Comparison of ENCODE assay signal across 9 mouse cellular contexts in genomic region chr19:5093481-5094242, GRCm38 (mm10). TPM values are rescaled to one million over a fixed set of nuclear protein-coding genes. Genes with fewer than 3 reads are reported as not detected.
DNase-seq lines count a peak whose midpoint lies in the region; ATAC-seq lines count a peak whose summit lies in the region.
"Had no signal": no experiment of that assay in that cellular context is flagged by ENCODE, and none has a peak within 500 bp of the region (broad histone marks: within the 10 kb centered on the region; RNA-seq: fewer than 3 reads in every experiment).

No protein-coding gene starts in this region.

- DNase-seq in kidney, adult 18-20 months, result no peak
- DNase-seq in ovary, adult 18-20 months (ENCODE audit: low spot score), result no peak
- DNase-seq in urinary bladder, postnatal 14 days (ENCODE audit: low spot score), result no peak

- WGBS in kidney, embryonic 16.5 days, result 67% methylated on average over 12 of the region's 12 CpGs
- WGBS in embryonic facial prominence, embryonic 13.5 days, result 75% methylated on average over 12 of the region's 12 CpGs
- WGBS in hindbrain, embryonic 12.5 days, result 73% methylated on average over 12 of the region's 12 CpGs
- WGBS in midbrain, embryonic 16.5 days, result 75% methylated on average over 12 of the region's 12 CpGs

- H3K9me3 ChIP-seq in kidney, embryonic 16.5 days (ENCODE audit: low read length), result no peaks in the 10 kb centered on the region
- no peaks in the 10 kb centered on the region for H3K9me3 ChIP-seq in embryonic facial prominence, embryonic 13.5 days
- no peaks in the 10 kb centered on the region for H3K9me3 ChIP-seq in hindbrain, embryonic 12.5 days (replicated peaks)
- no peaks in the 10 kb centered on the region for H3K9me3 ChIP-seq in midbrain, embryonic 16.5 days (replicated peaks; ENCODE audit: control insufficient read depth, low read length, poor library complexity, severe bottlenecking)
- H3K9me3 ChIP-seq: G1E had no signal

- H3K27me3 ChIP-seq in kidney, embryonic 16.5 days (ENCODE audit: insufficient read depth, low read length), result no peaks in the 10 kb centered on the region
- no peaks in the 10 kb centered on the region for H3K27me3 ChIP-seq in embryonic facial prominence, embryonic 13.5 days
- no peaks in the 10 kb centered on the region for H3K27me3 ChIP-seq in hindbrain, embryonic 12.5 days
- no peaks in the 10 kb centered on the region for H3K27me3 ChIP-seq in midbrain, embryonic 16.5 days (ENCODE audit: control insufficient read depth, insufficient read depth, low read depth, low read length)

- peaks cover 27% of the 10 kb centered on the region for H3K36me3 ChIP-seq in kidney, embryonic 16.5 days (ENCODE audit: insufficient read depth, low read length)
- peaks cover 38% of the 10 kb centered on the region for H3K36me3 ChIP-seq in embryonic facial prominence, embryonic 13.5 days
- peaks cover 37% of the 10 kb centered on the region for H3K36me3 ChIP-seq in hindbrain, embryonic 12.5 days
- H3K36me3 ChIP-seq in midbrain, embryonic 16.5 days (ENCODE audit: control insufficient read depth, insufficient read depth, low read length), result peaks cover 19% of the 10 kb centered on the region

- 0 out of 2 replicates have a peak overlapping the region, but pooled peaks have one; percentile 32 for H3K9ac ChIP-seq in kidney, embryonic 16.5 days (replicated peaks; ENCODE audit: low read length)
- no peak overlapping the region for H3K9ac ChIP-seq in embryonic facial prominence, embryonic 13.5 days
- H3K9ac ChIP-seq in hindbrain, embryonic 12.5 days, result peak overlapping the region; percentile 49
- peak overlapping the region; percentile 100 for H3K9ac ChIP-seq in midbrain, embryonic 16.5 days (ENCODE audit: low read depth, low read length)

- no peak overlapping the region for H3K4me3 ChIP-seq in kidney, embryonic 16.5 days (ENCODE audit: low read length)
- no peak overlapping the region for H3K4me3 ChIP-seq in embryonic facial prominence, embryonic 13.5 days
- peak overlapping the region; percentile 81; the same call in 1 of the 2 replicates for H3K4me3 ChIP-seq in hindbrain, embryonic 12.5 days
- peak overlapping the region; percentile 89 for H3K4me3 ChIP-seq in midbrain, embryonic 16.5 days (ENCODE audit: low read depth, low read length)

- no peak overlapping the region for H3K27ac ChIP-seq in kidney, embryonic 16.5 days (ENCODE audit: low read length)
- peak overlapping the region; percentile 51; the same call in 1 of the 2 replicates for H3K27ac ChIP-seq in embryonic facial prominence, embryonic 13.5 days
- peak overlapping the region; percentile 94; the same call in 1 of the 2 replicates for H3K27ac ChIP-seq in hindbrain, embryonic 12.5 days
- peak overlapping the region; percentile 98 for H3K27ac ChIP-seq in midbrain, embryonic 16.5 days (ENCODE audit: low read length)
- H3K27ac ChIP-seq: macrophage had no signal

- H3K4me2 ChIP-seq in kidney, embryonic 16.5 days (replicated peaks; ENCODE audit: low read depth, low read length), result no peak overlapping the region
- H3K4me2 ChIP-seq in embryonic facial prominence, embryonic 13.5 days, result no peak overlapping the region
- H3K4me2 ChIP-seq in hindbrain, embryonic 12.5 days (replicated peaks), result peak overlapping the region; percentile 93
- peak overlapping the region; percentile 88 for H3K4me2 ChIP-seq in midbrain, embryonic 16.5 days (ENCODE audit: low read length)

- ATAC-seq in kidney, embryonic 16.5 days (ENCODE audit: low FRiP score, low TSS enrichment), result no peak
- no peak for ATAC-seq in embryonic facial prominence, embryonic 13.5 days (ENCODE audit: insufficient number of reproducible peaks, insufficient read depth, low FRiP score, low TSS enrichment, low read depth)
- no peak for ATAC-seq in hindbrain, embryonic 12.5 days (ENCODE audit: low FRiP score)
- ATAC-seq in midbrain, embryonic 16.5 days, result no peak; the same call in 1 of the 2 replicates

- peaks cover 42% of the 10 kb centered on the region for H3K4me1 ChIP-seq in kidney, embryonic 16.5 days (ENCODE audit: insufficient read depth, low read length)
- H3K4me1 ChIP-seq in embryonic facial prominence, embryonic 13.5 days, result peaks cover 57% of the 10 kb centered on the region
- H3K4me1 ChIP-seq in hindbrain, embryonic 12.5 days, result peaks cover 58% of the 10 kb centered on the region
- peaks cover 52% of the 10 kb centered on the region for H3K4me1 ChIP-seq in midbrain, embryonic 16.5 days (ENCODE audit: control insufficient read depth, insufficient read depth, low read length)

RNA-seq across cellular contexts. Expression of gene Cnih2, which starts 4.7 kb away (rescaled TPM):
- polyA plus RNA-seq in kidney, embryonic 16.5 days (2015; fragmentation: Nextera tagmentation; extraction: Ambion mirVana), result 10.8 and 14.0 TPM in 2 replicates
- 50.6 and 60.1 TPM in 2 replicates for polyA plus RNA-seq in embryonic facial prominence, embryonic 13.5 days (2015; fragmentation: Nextera tagmentation; extraction: Ambion mirVana)
- 213 and 216 TPM in 2 replicates for polyA plus RNA-seq in hindbrain, embryonic 12.5 days (2016; fragmentation: Nextera tagmentation; extraction: Ambion mirVana)
- polyA plus RNA-seq in midbrain, embryonic 16.5 days (2015; fragmentation: Nextera tagmentation; extraction: Ambion mirVana), result 430 and 432 TPM in 2 replicates
- polyA plus RNA-seq: macrophage had no signal

RNA-seq across cellular contexts. Expression of gene Yif1a, which starts 5.3 kb away (rescaled TPM):
- polyA plus RNA-seq in kidney, embryonic 16.5 days (2015; fragmentation: Nextera tagmentation; extraction: Ambion mirVana), result 122 and 127 TPM in 2 replicates
- 72.4 and 87.2 TPM in 2 replicates for polyA plus RNA-seq in embryonic facial prominence, embryonic 13.5 days (2015; fragmentation: Nextera tagmentation; extraction: Ambion mirVana)
- 60.3 and 61.6 TPM in 2 replicates for polyA plus RNA-seq in hindbrain, embryonic 12.5 days (2016; fragmentation: Nextera tagmentation; extraction: Ambion mirVana)
- polyA plus RNA-seq in midbrain, embryonic 16.5 days (2015; fragmentation: Nextera tagmentation; extraction: Ambion mirVana), result 39.8 and 46.6 TPM in 2 replicates

RNA-seq across cellular contexts. Expression of gene Tmem151a, which starts 8.3 kb away (rescaled TPM):
- 1.6 and 1.8 TPM in 2 replicates for polyA plus RNA-seq in kidney, embryonic 16.5 days (2015; fragmentation: Nextera tagmentation; extraction: Ambion mirVana)
- 2.6 and 4.6 TPM in 2 replicates for polyA plus RNA-seq in embryonic facial prominence, embryonic 13.5 days (2015; fragmentation: Nextera tagmentation; extraction: Ambion mirVana)
- 1.5 and 2.4 TPM in 2 replicates for polyA plus RNA-seq in hindbrain, embryonic 12.5 days (2016; fragmentation: Nextera tagmentation; extraction: Ambion mirVana)
- polyA plus RNA-seq in midbrain, embryonic 16.5 days (2015; fragmentation: Nextera tagmentation; extraction: Ambion mirVana), result 22.7 and 31.9 TPM in 2 replicates
- polyA plus RNA-seq: G1E had no signal

RNA-seq across cellular contexts. Expression of gene Rab1b, which starts 13.2 kb away (rescaled TPM):
- polyA plus RNA-seq in kidney, embryonic 16.5 days (2015; fragmentation: Nextera tagmentation; extraction: Ambion mirVana), result 306 and 315 TPM in 2 replicates
- polyA plus RNA-seq in embryonic facial prominence, embryonic 13.5 days (2015; fragmentation: Nextera tagmentation; extraction: Ambion mirVana), result 234 and 262 TPM in 2 replicates
- 239 and 242 TPM in 2 replicates for polyA plus RNA-seq in hindbrain, embryonic 12.5 days (2016; fragmentation: Nextera tagmentation; extraction: Ambion mirVana)
- 201 and 206 TPM in 2 replicates for polyA plus RNA-seq in midbrain, embryonic 16.5 days (2015; fragmentation: Nextera tagmentation; extraction: Ambion mirVana)

RNA-seq across cellular contexts. Expression of gene Klc2, which starts 24.7 kb away (rescaled TPM):
- 25.1 and 27.4 TPM in 2 replicates for polyA plus RNA-seq in kidney, embryonic 16.5 days (2015; fragmentation: Nextera tagmentation; extraction: Ambion mirVana)
- 20.7 and 30.4 TPM in 2 replicates for polyA plus RNA-seq in embryonic facial prominence, embryonic 13.5 days (2015; fragmentation: Nextera tagmentation; extraction: Ambion mirVana)
- polyA plus RNA-seq in hindbrain, embryonic 12.5 days (2016; fragmentation: Nextera tagmentation; extraction: Ambion mirVana), result 56.1 and 67.3 TPM in 2 replicates
- 71.4 and 76.5 TPM in 2 replicates for polyA plus RNA-seq in midbrain, embryonic 16.5 days (2015; fragmentation: Nextera tagmentation; extraction: Ambion mirVana)

Comparison
In these comparisons a context has a peak if more than half of its experiments do, and no peak if none do; other contexts are left out.
1. H3K4me2 ChIP-seq: peak in hindbrain, embryonic 12.5 days (single experiment) and midbrain, embryonic 16.5 days (single experiment); none in kidney, embryonic 16.5 days (single experiment) and embryonic facial prominence, embryonic 13.5 days (single experiment).
2. H3K4me3 ChIP-seq: peak in hindbrain, embryonic 12.5 days (single experiment) and midbrain, embryonic 16.5 days (single experiment); none in kidney, embryonic 16.5 days (single experiment) and embryonic facial prominence, embryonic 13.5 days (single experiment).